Mouse (Mus musculus) MEL (cell line): ENCODE data around the gene Klhl33. TPM values are rescaled to one million over a fixed set of nuclear protein-coding genes. Genes with fewer than 3 reads are reported as not detected.

Experiments used
- DNase-seq: peaks from one replicate; pipeline ENCODE4 v3.0.0; 2011; ENCODE audit warnings: low read depth, low spot score
- H3K27ac ChIP-seq: 2 replicates; pipeline ENCODE4 v1.5.1; 2012; ENCODE audit warnings: low read depth, mild to moderate bottlenecking, control low read depth, low read length, moderate library complexity; ENCODE audit not compliant: control insufficient read depth
- H3K27me3 ChIP-seq, 2 experiments: fragments of 150-350 bp in 1 of 2; sonication (generic) in 1 of 2; 2 replicates each; pipeline ENCODE4 v1.6.1; 2012; ENCODE audit warnings: low read length in 2 of 2, mild to moderate bottlenecking in 2 of 2, improper control_type of control experiment in 1 of 2, moderate library complexity in 1 of 2; ENCODE audit not compliant: insufficient read depth in 2 of 2, control insufficient read depth in 1 of 2
- H3K36me3 ChIP-seq, 2 experiments: 2 replicates each; pipeline ENCODE4 v1.6.1; 2012 to 2014; ENCODE audit warnings: low read length in 2 of 2, improper control_type of control experiment in 1 of 2, inconsistent platforms in 1 of 2, mild to moderate bottlenecking in 1 of 2; ENCODE audit not compliant: insufficient read depth in 2 of 2, control insufficient read depth in 1 of 2
- H3K4me1 ChIP-seq, 2 experiments: fragments of 150-350 bp in 1 of 2; sonication (generic) in 1 of 2; 2 replicates each; pipeline ENCODE4 v1.6.1; 2012; ENCODE audit warnings: low read length in 2 of 2, improper control_type of control experiment in 1 of 2, mild to moderate bottlenecking in 1 of 2; ENCODE audit not compliant: insufficient read depth in 2 of 2, control insufficient read depth in 1 of 2
- H3K4me3 ChIP-seq, 2 experiments: fragments of 150-350 bp in 1 of 2; sonication (generic) in 1 of 2; 2 replicates each; pipeline ENCODE4 v1.5.1; 2012; ENCODE audit warnings: low read depth in 2 of 2, low read length in 2 of 2, mild to moderate bottlenecking in 2 of 2, moderate library complexity in 2 of 2, control low read depth in 1 of 2, improper control_type of control experiment in 1 of 2; ENCODE audit not compliant: control insufficient read depth in 1 of 2, insufficient read depth in 1 of 2
- H3K79me2 ChIP-seq: 2 replicates; pipeline ENCODE4 v1.6.1; 2012; ENCODE audit warnings: mild to moderate bottlenecking, low read length, moderate library complexity; ENCODE audit not compliant: control insufficient read depth, poor library complexity, insufficient read depth
- H3K9ac ChIP-seq: 2 replicates; pipeline ENCODE4 v1.6.1; 2012; ENCODE audit warnings: low read depth, mild to moderate bottlenecking, control low read depth, low read length, moderate library complexity; ENCODE audit not compliant: control insufficient read depth, poor library complexity, severe bottlenecking
- H3K9me3 ChIP-seq: fragments of 150-350 bp; sonication (generic); replicated peaks from 2 replicates; pipeline ENCODE4 v1.6.1; 2012; ENCODE audit warnings: mild to moderate bottlenecking, low read length, improper control_type of control experiment, moderate library complexity; ENCODE audit not compliant: insufficient read depth
- BHLHE40 ChIP-seq: IDR thresholded peaks from 2 replicates; pipeline ENCODE4 v1.6.1; 2012; ENCODE audit warnings: low read depth, mild to moderate bottlenecking, inconsistent platforms, low read length, improper control_type of control experiment, borderline replicate concordance
- CHD1 ChIP-seq: IDR thresholded peaks from 2 replicates; pipeline ENCODE4 v1.6.1; 2012; ENCODE audit warnings: low read depth, mild to moderate bottlenecking, inconsistent platforms, low read length, improper control_type of control experiment
- CHD2 ChIP-seq: IDR thresholded peaks from 2 replicates; pipeline ENCODE4 v1.6.1; 2011; ENCODE audit warnings: low read length, improper control_type of control experiment
- CTCF ChIP-seq, 3 experiments: IDR thresholded peaks in 2 of 3; conservative IDR thresholded peaks in 1 of 3; 2 replicates each; pipeline ENCODE4 v1.5.1; 2011 to 2012; ENCODE audit warnings: low read length in 3 of 3, low read depth in 2 of 3, mild to moderate bottlenecking in 2 of 3, improper control_type of control experiment in 1 of 3, inconsistent platforms in 1 of 3, mixed read lengths in 1 of 3, moderate library complexity in 1 of 3; ENCODE audit not compliant: control insufficient read depth in 1 of 3, insufficient read depth in 1 of 3, poor library complexity in 1 of 3, severe bottlenecking in 1 of 3
- E2F4 ChIP-seq: IDR thresholded peaks from 2 replicates; pipeline ENCODE4 v1.6.1; 2011; ENCODE audit warnings: low read depth, low read length, improper control_type of control experiment, borderline replicate concordance
- ELF1 ChIP-seq: IDR thresholded peaks from 2 replicates; pipeline ENCODE4 v1.6.1; 2014; ENCODE audit warnings: low read depth, mild to moderate bottlenecking, inconsistent platforms, low read length, improper control_type of control experiment, moderate library complexity
- GABPA ChIP-seq: IDR thresholded peaks from 2 replicates; pipeline ENCODE4 v1.6.1; 2012; ENCODE audit warnings: low read depth, mild to moderate bottlenecking, inconsistent platforms, low read length, improper control_type of control experiment, moderate library complexity
- GATA1 ChIP-seq: IDR thresholded peaks from 2 replicates; pipeline ENCODE4 v1.6.1; 2011; ENCODE audit warnings: low read depth, low read length, improper control_type of control experiment
- HCFC1 ChIP-seq: IDR thresholded peaks from 2 replicates; pipeline ENCODE4 v1.6.1; 2012; ENCODE audit warnings: low read depth, mild to moderate bottlenecking, inconsistent platforms, low read length, improper control_type of control experiment, moderate library complexity
- MAFK ChIP-seq: IDR thresholded peaks from 2 replicates; pipeline ENCODE4 v1.6.1; 2011; ENCODE audit warnings: low read depth, mild to moderate bottlenecking, low read length, improper control_type of control experiment, borderline replicate concordance
- MAX ChIP-seq: IDR thresholded peaks from 2 replicates; pipeline ENCODE4 v1.6.1; 2011; ENCODE audit warnings: low read length, improper control_type of control experiment
- MEF2A ChIP-seq: IDR thresholded peaks from 2 replicates; pipeline ENCODE4 v1.6.1; 2014; ENCODE audit warnings: low read depth, mild to moderate bottlenecking, inconsistent platforms, low read length, improper control_type of control experiment; ENCODE audit not compliant: poor library complexity, insufficient replicate concordance, severe bottlenecking; ENCODE audit errors: extremely low read depth
- MYB ChIP-seq: IDR thresholded peaks from 2 replicates; pipeline ENCODE4 v1.6.1; 2011; ENCODE audit warnings: mild to moderate bottlenecking, low read depth, low read length, improper control_type of control experiment
- NELFE ChIP-seq: IDR thresholded peaks from 2 replicates; pipeline ENCODE4 v1.6.1; 2011; ENCODE audit warnings: low read depth, low read length, improper control_type of control experiment
- NRF1 ChIP-seq: IDR thresholded peaks from 2 replicates; pipeline ENCODE4 v1.6.1; 2014; ENCODE audit warnings: low read depth, mild to moderate bottlenecking, inconsistent platforms, low read length, improper control_type of control experiment, moderate library complexity; ENCODE audit not compliant: poor library complexity, insufficient read depth, severe bottlenecking
- POLR2A ChIP-seq, 2 experiments: IDR thresholded peaks; 2 replicates each; pipeline ENCODE4 v1.6.1; 2011 to 2012; ENCODE audit warnings: low read length in 2 of 2, mild to moderate bottlenecking in 2 of 2, control low read depth in 1 of 2, improper control_type of control experiment in 1 of 2, low read depth in 1 of 2, moderate library complexity in 1 of 2; ENCODE audit not compliant: control insufficient read depth in 1 of 2, insufficient read depth in 1 of 2, poor library complexity in 1 of 2
- POLR2AphosphoS5 ChIP-seq: IDR thresholded peaks from 2 replicates; pipeline ENCODE4 v1.6.1; 2012; ENCODE audit warnings: low read depth, borderline replicate concordance, mild to moderate bottlenecking, inconsistent platforms, low read length, moderate library complexity, mixed read lengths
- RAD21 ChIP-seq: IDR thresholded peaks from 2 replicates; pipeline ENCODE4 v1.6.1; 2011; ENCODE audit warnings: mild to moderate bottlenecking, low read depth, low read length, improper control_type of control experiment
- SIN3A ChIP-seq: IDR thresholded peaks from 2 replicates; pipeline ENCODE4 v1.6.1; 2012; ENCODE audit warnings: low read length, improper control_type of control experiment, inconsistent platforms
- TCF12 ChIP-seq: IDR thresholded peaks from 2 replicates; pipeline ENCODE4 v1.6.1; 2014; ENCODE audit warnings: low read depth, mild to moderate bottlenecking, inconsistent platforms, low read length, improper control_type of control experiment, moderate library complexity
- USF1 ChIP-seq: IDR thresholded peaks from 2 replicates; pipeline ENCODE4 v1.6.1; 2014; ENCODE audit warnings: low read depth, mild to moderate bottlenecking, inconsistent platforms, low read length, improper control_type of control experiment, moderate library complexity
- ZC3H11A ChIP-seq: IDR thresholded peaks from 2 replicates; pipeline ENCODE4 v1.6.1; 2012; ENCODE audit warnings: low read depth, mild to moderate bottlenecking, inconsistent platforms, low read length, improper control_type of control experiment
- ZMIZ1 ChIP-seq: IDR thresholded peaks from 2 replicates; pipeline ENCODE4 v1.6.1; 2012; ENCODE audit warnings: low read depth, mild to moderate bottlenecking, inconsistent platforms, low read length, improper control_type of control experiment, moderate library complexity
- polyA plus RNA-seq, 2 experiments: library from polyadenylated mRNA; stranded (reverse) in 1 of 2; unstranded in 1 of 2; fragments of >175 nt in 1 of 2; fragments of >200 nt in 1 of 2; gene quantifications; 2 replicates each; pipeline versions ENCODE4 v1.2.1 to v1.2.4; 2012; ENCODE audit warnings: low replicate concordance in 2 of 2, low read depth in 1 of 2; ENCODE audit not compliant: insufficient read length in 2 of 2, insufficient read depth in 1 of 2, missing spikeins in 1 of 2
- total RNA-seq: library from RNA; depleted of rRNA; stranded (reverse); fragments of 300-350 nt; gene quantifications from 2 replicates; pipeline ENCODE4 v1.2.3, GENCODE M21; 2012

Gene Klhl33
- total and polyA plus RNA-seq, 3 experiments = 0.01 TPM; not detected in 2

DNA sequence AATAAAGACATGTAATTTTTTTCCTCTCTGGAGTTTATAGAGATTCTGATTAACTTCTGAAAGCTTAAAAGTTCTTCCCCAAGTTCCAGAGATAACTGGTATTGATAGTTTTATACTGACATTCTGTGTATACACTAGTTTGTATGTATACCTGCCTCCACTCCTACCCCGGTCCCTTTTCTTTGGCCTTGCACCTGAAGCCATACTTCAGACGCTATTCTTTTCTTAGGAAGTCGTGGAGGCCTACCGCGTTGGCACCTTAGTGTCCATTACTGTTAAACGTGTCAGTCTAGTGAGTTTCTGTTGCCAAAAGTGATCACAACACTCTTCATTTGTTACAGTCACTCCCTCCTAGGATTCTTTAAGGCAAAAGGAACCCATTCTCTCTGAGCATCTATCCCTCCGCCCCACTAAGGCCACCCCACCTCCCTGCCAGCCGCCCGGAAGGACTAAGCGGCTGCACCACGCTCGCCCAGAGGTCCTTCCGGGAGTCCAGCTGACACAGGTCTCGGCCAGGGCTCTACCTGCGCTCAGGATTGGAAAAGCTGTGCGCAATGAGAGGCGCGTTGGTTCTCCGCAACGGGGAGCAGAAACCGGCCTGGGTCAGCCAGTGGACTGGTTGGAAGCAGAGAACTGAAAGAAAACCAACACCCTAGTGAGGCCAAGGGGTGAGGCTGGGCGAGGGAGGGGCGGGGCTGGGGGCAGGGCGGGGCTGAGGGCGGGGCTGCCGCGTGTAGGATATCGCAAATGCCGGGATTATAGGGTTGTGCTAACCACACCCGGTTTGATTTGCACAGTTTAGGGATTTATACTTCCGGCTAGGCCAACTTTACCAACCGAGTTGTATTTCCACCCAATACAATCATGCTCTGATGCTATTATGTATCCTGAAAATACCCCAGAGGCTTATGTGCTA, 27.2 kb downstream of the Klhl33 start, which contains the start of gene Tep1 (continued):
- no peak for TF ChIP-seq NRF1
- TF ChIP-seq TCF12 = peak; percentile 44
- no peak for TF ChIP-seq E2F4
- TF ChIP-seq POLR2AphosphoS5 = no peak
- no peak for TF ChIP-seq CTCF (IDR thresholded peaks at IDR 0.05 in 2 of 3, conservative IDR thresholded peaks at IDR 0.05 in 1 of 3; ENCODE audit: control insufficient read depth in 1 of 3, insufficient read depth in 1 of 3, low read depth in 2 of 3, low read length in 3 of 3, poor library complexity in 1 of 3, severe bottlenecking in 1 of 3)
- TF ChIP-seq GABPA = no peak
- 0 out of 2 replicates have a peak, but pooled peaks have one; percentile 59 for TF ChIP-seq ZMIZ1
- TF ChIP-seq CHD2 = no peak
- TF ChIP-seq RAD21 = no peak
- TF ChIP-seq USF1 = no peak
- TF ChIP-seq MEF2A = no peak
- TF ChIP-seq ELF1 = peak; percentile 45; the same call in 1 of the 2 replicates
- TF ChIP-seq BHLHE40 = no peak
- TF ChIP-seq MYB = no peak
- TF ChIP-seq HCFC1 = peak; percentile 78
- no peak for TF ChIP-seq MAFK
- TF ChIP-seq, all 39 proteins: peak for 14

DNA sequence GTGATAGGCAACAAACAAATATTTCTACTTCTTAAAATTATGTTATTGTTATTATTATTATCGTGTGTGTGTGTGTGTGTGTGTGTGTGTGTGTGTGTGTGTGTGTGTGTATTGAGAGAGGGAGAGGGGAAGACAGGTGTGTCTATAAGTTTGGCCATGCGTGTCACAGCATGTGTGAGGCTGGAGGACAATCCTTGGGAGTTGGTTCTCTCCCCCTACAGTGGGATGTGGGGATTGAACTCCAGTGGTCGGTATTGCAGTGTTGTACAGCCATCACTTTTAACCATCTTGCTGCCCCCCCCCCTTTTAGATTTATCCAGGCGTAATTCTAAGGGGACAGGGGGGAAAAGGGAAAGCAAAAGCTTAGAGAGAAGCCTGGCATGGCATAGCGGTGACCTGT, 28.7 kb downstream of the Klhl33 start:
- Histone ChIP-seq H3K36me3 (peaks cover 0 to 2% of the 10 kb centered on the region in 2 experiments; a peak in 1 of 4 replicates), H3K27me3 (no peaks in the 10 kb centered on the region), H3K27ac (no peak overlapping the region), H3K4me3 (no peak overlapping the region), H3K4me1 (peaks cover 0 to 6% of the 10 kb centered on the region in 2 experiments; a peak in 1 of 4 replicates), H3K79me2 (peaks cover 1% of the 10 kb centered on the region; the same call in 1 of the 2 replicates), H3K9me3 (no peaks in the 10 kb centered on the region), H3K9ac (no peak overlapping the region)
- no peak for DNase-seq
- TF ChIP-seq SIN3A (no peak), ELF1 (no peak), CTCF (IDR thresholded peaks at IDR 0.05 in 2 of 3, conservative IDR thresholded peaks at IDR 0.05 in 1 of 3; ENCODE audit: control insufficient read depth in 1 of 3, insufficient read depth in 1 of 3, low read depth in 2 of 3, low read length in 3 of 3, poor library complexity in 1 of 3, severe bottlenecking in 1 of 3) (no peak), POLR2A (IDR thresholded peaks at IDR 0.05; ENCODE audit: control insufficient read depth in 1 of 2, insufficient read depth in 1 of 2, low read depth in 1 of 2, low read length in 2 of 2, poor library complexity in 1 of 2) (no peak), ZC3H11A (no peak), NRF1 (no peak), MAX (no peak), NELFE (no peak), CHD1 (no peak), MEF2A (no peak), TCF12 (no peak), GATA1 (no peak)
